Mouse (Mus musculus) stomach, postnatal 0 days (tissue): ENCODE results near the gene Hist1h4m. TPM values are rescaled to one million over a fixed set of nuclear protein-coding genes. Genes with fewer than 3 reads are reported as not detected.
"Not testable (repeated sequence)": the region's sequence is repeated elsewhere in the genome, so short reads cannot be mapped to it uniquely, and the experiment has no call there.

Experiments
- ATAC-seq: fragments of 200-750 bp; cut with Nextera tagmentation; 2 replicates; pipeline ENCODE4 v1.8.0; 2017; ENCODE audit not compliant: low FRiP score, low TSS enrichment
- DNase-seq: peaks from one replicate; pipeline ENCODE4 v3.0.0-alpha.2; 2016; ENCODE audit warnings: low spot score
- H3K27ac ChIP-seq: fragments of 300-500 bp; sonication (generic); replicated peaks from 2 replicates; pipeline ENCODE4 v1.5.1; 2014; ENCODE audit warnings: mild to moderate bottlenecking, control low read depth
- H3K27me3 ChIP-seq: fragments of 300-500 bp; sonication (generic); 2 replicates; pipeline ENCODE4 v1.6.1; 2014; ENCODE audit warnings: low read length; ENCODE audit not compliant: control insufficient read depth, insufficient read depth
- H3K36me3 ChIP-seq: fragments of 300-500 bp; sonication (generic); 2 replicates; pipeline ENCODE4 v1.6.1; 2014; ENCODE audit warnings: low read length, mixed read lengths; ENCODE audit not compliant: control insufficient read depth, insufficient read depth
- H3K4me1 ChIP-seq: fragments of 300-500 bp; sonication (generic); replicated peaks from 2 replicates; pipeline ENCODE4 v1.6.1; 2014; ENCODE audit warnings: antibody characterized with exemption; ENCODE audit not compliant: control insufficient read depth, insufficient read depth
- H3K4me2 ChIP-seq: fragments of 300-500 bp; sonication (generic); replicated peaks from 2 replicates; pipeline ENCODE4 v1.6.1; 2014; ENCODE audit warnings: low read depth, mild to moderate bottlenecking, control low read depth, moderate library complexity
- H3K4me3 ChIP-seq: fragments of 300-500 bp; sonication (generic); 2 replicates; pipeline ENCODE4 v1.5.1; 2014; ENCODE audit warnings: low read depth, low read length, control low read depth
- H3K9ac ChIP-seq: fragments of 300-500 bp; sonication (generic); 2 replicates; pipeline ENCODE4 v1.6.1; 2014; ENCODE audit warnings: mild to moderate bottlenecking, low read length, control low read depth, mixed read lengths
- H3K9me3 ChIP-seq: fragments of 300-500 bp; sonication (generic); 2 replicates; pipeline ENCODE4 v1.6.1; 2016; ENCODE audit warnings: low read length; ENCODE audit not compliant: control insufficient read depth
- CTCF ChIP-seq: IDR thresholded peaks from 2 replicates; pipeline ENCODE4 v1.5.1; 2016; ENCODE audit warnings: antibody characterized with exemption, low read depth, mild to moderate bottlenecking, moderate library complexity
- EP300 ChIP-seq: optimal IDR thresholded peaks from 2 replicates; pipeline ENCODE3; 2016; ENCODE audit warnings: antibody characterized with exemption
- WGBS: fragments of 180-500 bp; shearing (Covaris S2); extraction: QIAGEN DNeasy Blood & Tissue Kit; methylation state at CpG from one replicate; pipeline ENCODE4 v1.1.7; 2014; 5-methylcytosine and 5-hydroxymethylcytosine counted together
- polyA plus RNA-seq: library from polyadenylated mRNA; unstranded; fragments of >200 nt; fragmentation: Nextera tagmentation; extraction: Ambion mirVana; gene quantifications from 2 replicates; pipeline ENCODE4 v1.2.1, GENCODE M21; 2015

Hist1h4m gene
- 1.1 TPM in 1 of 2 replicates, not detected in the other for polyA plus RNA-seq

DNA sequence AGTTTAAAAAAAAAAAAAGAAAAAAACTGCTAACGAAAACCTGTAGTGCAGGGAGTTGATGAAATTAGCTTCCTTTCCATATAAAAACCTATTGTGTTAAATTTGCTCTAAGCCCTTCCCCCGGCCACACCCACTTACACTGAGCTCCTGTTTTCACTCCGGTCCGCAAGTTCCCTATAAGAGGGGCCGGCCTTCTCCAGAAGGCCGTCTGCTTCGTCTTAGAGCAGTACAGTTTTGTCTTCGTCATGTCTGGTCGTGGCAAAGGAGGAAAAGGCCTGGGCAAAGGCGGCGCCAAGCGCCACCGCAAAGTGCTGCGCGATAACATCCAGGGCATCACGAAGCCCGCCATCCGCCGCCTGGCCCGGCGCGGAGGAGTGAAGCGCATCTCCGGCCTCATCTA is at the start of gene Hist1h4m:
Hist1h4m (plus strand) TSS at position 208 of the 400 bp plus-strand sequence.
- H3K27ac ChIP-seq, H3K4me2 ChIP-seq: not testable (repeated sequence)

GRCm38 (mm10) chr13:21778814-21779766 is 32.5 kb upstream of the Hist1h4m start:
- peak; percentile 70 for DNase-seq
- Histone ChIP-seq H3K4me1 (no peaks in the 10 kb centered on the region), H3K9ac (peak overlapping the region; percentile 74), H3K27me3 (no peaks in the 10 kb centered on the region), H3K9me3 (no peaks in the 10 kb centered on the region), H3K4me2 (peak overlapping the region; percentile 83), H3K36me3 (no peaks in the 10 kb centered on the region), H3K4me3 (peak overlapping the region; percentile 51), H3K27ac (peak overlapping the region; percentile 88)
- 2% methylated on average over 33 of the region's 33 CpGs for WGBS
- peak; percentile 90 for ATAC-seq
- TF ChIP-seq EP300, result peak; percentile 45
- TF ChIP-seq CTCF, result no peak

More for the DNA sequence above, at the start of gene Hist1h4m:
- H3K4me1 ChIP-seq, H3K9ac ChIP-seq, H3K4me3 ChIP-seq, H3K27me3 ChIP-seq, H3K36me3 ChIP-seq, H3K9me3 ChIP-seq, DNase-seq: not testable (repeated sequence)
- no CpG with 5 or more reads among the region's 24 CpGs for WGBS
- peak; percentile 53 for ATAC-seq

- TF ChIP-seq CTCF (no peak), EP300 (no peak)
- H3K27me3 ChIP-seq, result no peaks in the 10 kb centered on the region
- H3K4me3 ChIP-seq, result peak within 1 kb of the TSS; percentile 51
- peak; percentile 64 for DNase-seq
- H3K4me1 ChIP-seq, result no peaks in the 10 kb centered on the region
- H3K27ac ChIP-seq, result peak within 1 kb of the TSS; percentile 88
- WGBS, result under 1% methylated on average over 44 of the region's 44 CpGs
- ATAC-seq, result peak; percentile 51; the same call in 1 of the 2 replicates
- H3K4me2 ChIP-seq, result peak within 1 kb of the TSS; percentile 83
- H3K9ac ChIP-seq, result peak within 1 kb of the TSS; percentile 74
- no peaks in the 10 kb centered on the region for H3K9me3 ChIP-seq
- H3K36me3 ChIP-seq, result no peaks in the 10 kb centered on the region
These were observed 31.5 kb upstream of the Hist1h4m start, which contains the start of gene Hist1h1b for GRCm38 (mm10) chr13:21779767-21780731. Hist1h1b (minus strand) TSS chr13:21780625.

GRCm38 (mm10) chr13:21781021-21781555 is 30.5 kb upstream of the Hist1h4m start:
- H3K4me3 ChIP-seq, result peak overlapping the region; percentile 51; the same call in 1 of the 2 replicates
- WGBS, result 42% methylated on average over 6 of the region's 6 CpGs
- DNase-seq, result no peak

GRCm38 (mm10) chr13:21781639-21782038 is 29.9 kb upstream of the Hist1h4m start:
- Histone ChIP-seq H3K4me1 (no peaks in the 10 kb centered on the region), H3K4me2 (no peak overlapping the region), H3K9me3 (no peaks in the 10 kb centered on the region), H3K9ac (no peak overlapping the region), H3K4me3 (no peak overlapping the region), H3K27me3 (no peaks in the 10 kb centered on the region), H3K36me3 (no peaks in the 10 kb centered on the region), H3K27ac (no peak overlapping the region)
- TF ChIP-seq EP300 (no peak), CTCF (no peak)
- ATAC-seq, result no peak
- WGBS, result 87% methylated on average over 1 of the region's 1 CpGs
- DNase-seq, result no peak

More at GRCm38 (mm10) chr13:21781021-21781555, 30.5 kb upstream of the Hist1h4m start:
- Histone ChIP-seq H3K9me3 (no peaks in the 10 kb centered on the region), H3K27ac (no peak overlapping the region; the same call in 1 of the 2 replicates), H3K4me1 (no peaks in the 10 kb centered on the region), H3K9ac (no peak overlapping the region), H3K36me3 (no peaks in the 10 kb centered on the region), H3K27me3 (no peaks in the 10 kb centered on the region), H3K4me2 (peak overlapping the region; percentile 83)
- no peak for ATAC-seq
- TF ChIP-seq CTCF, result no peak

DNA sequence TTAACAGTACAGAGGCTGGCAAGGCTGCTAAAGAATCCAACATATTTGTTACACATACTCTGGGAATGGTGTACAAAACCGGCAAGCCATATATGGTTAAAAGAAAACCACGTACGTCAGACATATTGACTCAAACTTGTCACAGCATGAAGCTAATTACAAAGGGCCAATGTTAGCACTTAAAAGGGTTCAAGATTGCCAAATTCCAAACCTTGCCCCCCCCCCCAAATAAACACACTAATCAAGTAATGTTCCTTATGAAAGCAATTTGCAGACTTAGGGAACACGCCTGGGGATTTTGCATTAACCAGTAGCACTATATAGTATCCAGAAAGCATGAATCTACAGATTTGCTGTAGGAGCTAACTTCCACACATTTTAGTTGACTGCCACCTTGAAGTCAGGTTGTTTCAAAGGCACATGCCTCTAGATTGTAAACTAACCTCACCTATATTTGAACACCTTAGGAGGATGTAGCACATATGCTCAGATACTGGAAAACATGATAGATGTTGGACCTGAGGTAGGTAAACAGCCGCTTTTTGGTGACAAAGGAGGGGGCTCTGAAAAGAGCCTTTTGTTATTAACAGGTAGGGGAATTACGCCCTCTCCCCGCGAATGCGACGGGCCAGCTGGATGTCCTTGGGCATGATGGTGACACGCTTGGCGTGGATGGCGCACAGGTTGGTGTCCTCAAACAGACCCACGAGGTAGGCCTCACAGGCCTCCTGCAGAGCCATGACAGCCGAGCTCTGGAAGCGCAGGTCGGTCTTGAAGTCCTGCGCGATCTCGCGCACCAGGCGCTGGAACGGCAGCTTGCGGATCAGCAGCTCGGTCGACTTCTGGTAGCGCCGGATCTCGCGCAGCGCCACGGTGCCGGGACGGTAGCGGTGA is 28.9 kb upstream of the Hist1h4m start:
- peak overlapping the region; percentile 33 for H3K4me3 ChIP-seq
- H3K27me3 ChIP-seq, H3K4me1 ChIP-seq, H3K36me3 ChIP-seq, H3K9me3 ChIP-seq, ATAC-seq, DNase-seq: not testable (repeated sequence)
- peak overlapping the region; percentile 54 for H3K9ac ChIP-seq
- 1% methylated on average over 14 of the region's 35 CpGs for WGBS
- H3K4me2 ChIP-seq, result peak overlapping the region; percentile 54
- peak overlapping the region; percentile 83 for H3K27ac ChIP-seq
